Mouse (Mus musculus) erythroblast, embryonic 14.5 days (primary cell): ENCODE results near the gene Ahnak2.

ENCODE experiments used
- GATA1 ChIP-seq: IDR thresholded peaks from 2 replicates; pipeline ENCODE4 v1.6.1; 2012; ENCODE audit warnings: low read length, inconsistent platforms, mixed read lengths
- TAL1 ChIP-seq: IDR thresholded peaks from 3 replicates; pipeline ENCODE4 v1.6.1; 2012; ENCODE audit warnings: low read length, inconsistent platforms, mixed read lengths

GRCm38 (mm10) chr12:112722240-112723027 is 80.0 kb downstream of the Ahnak2 start:
- TF ChIP-seq GATA1 (no peak), TAL1 (no peak)
